Mouse (Mus musculus) hindbrain, postnatal 0 days (tissue): ENCODE results near the gene Hhipl1. TPM values are rescaled to one million over a fixed set of nuclear protein-coding genes. Genes with fewer than 3 reads are reported as not detected.
A peak's percentile ranks its signal among the peaks of the same experiment; 100 is the strongest.

ENCODE experiments used
- ATAC-seq: fragments of 200-750 bp; cut with Nextera tagmentation; 2 replicates; pipeline ENCODE4 v1.8.0; 2017; ENCODE audit warnings: mild to moderate bottlenecking, moderate TSS enrichment, moderate library complexity
- DNase-seq: peaks from one replicate; pipeline ENCODE4 v3.0.0-alpha.2; 2015; ENCODE audit warnings: low spot score
- H3K27ac ChIP-seq: fragments of 300-500 bp; sonication (generic); 2 replicates; pipeline ENCODE4 v1.5.1; 2014; ENCODE audit warnings: mild to moderate bottlenecking
- H3K27me3 ChIP-seq: fragments of 300-500 bp; sonication (generic); 2 replicates; pipeline ENCODE4 v1.6.1; 2014; ENCODE audit warnings: low read length, mixed read lengths; ENCODE audit not compliant: insufficient read depth
- H3K36me3 ChIP-seq: fragments of 300-500 bp; sonication (generic); 2 replicates; pipeline ENCODE4 v1.6.1; 2014; ENCODE audit warnings: low read length, mixed read lengths; ENCODE audit not compliant: insufficient read depth
- H3K4me1 ChIP-seq: fragments of 300-500 bp; sonication (generic); 2 replicates; pipeline ENCODE4 v1.6.1; 2014; ENCODE audit warnings: antibody characterized with exemption, low read length, mixed read lengths; ENCODE audit not compliant: insufficient read depth
- H3K4me2 ChIP-seq: fragments of 300-500 bp; sonication (generic); 2 replicates; pipeline ENCODE4 v1.6.1; 2014; ENCODE audit warnings: low read depth, mild to moderate bottlenecking, low read length, moderate library complexity, mixed read lengths
- H3K4me3 ChIP-seq: fragments of 300-500 bp; sonication (generic); 2 replicates; pipeline ENCODE4 v1.5.1; 2014; ENCODE audit warnings: low read length
- H3K9ac ChIP-seq: fragments of 300-500 bp; sonication (generic); replicated peaks from 2 replicates; pipeline ENCODE4 v1.6.1; 2014; ENCODE audit warnings: mild to moderate bottlenecking, low read length, moderate library complexity, mixed read lengths
- H3K9me3 ChIP-seq: fragments of 300-500 bp; sonication (generic); 2 replicates; pipeline ENCODE4 v1.6.1; 2016; ENCODE audit warnings: low read length, mixed read lengths
- CTCF ChIP-seq: IDR thresholded peaks from 2 replicates; pipeline ENCODE4 v1.5.1; 2016; ENCODE audit warnings: antibody characterized with exemption, control low read depth, low read depth
- WGBS: fragments of 180-500 bp; shearing (Covaris S2); extraction: QIAGEN DNeasy Blood & Tissue Kit; methylation state at CpG from one replicate; pipeline ENCODE4 v1.1.7; 2014; 5-methylcytosine and 5-hydroxymethylcytosine counted together
- polyA plus RNA-seq: library from polyadenylated mRNA; unstranded; fragments of >200 nt; fragmentation: Nextera tagmentation; extraction: Ambion mirVana; gene quantifications from 2 replicates; pipeline ENCODE4 v1.2.1, GENCODE M21; 2015
- total RNA-seq: library from RNA; depleted of rRNA; stranded (reverse); fragments of >200 nt; gene quantifications from 2 replicates; pipeline ENCODE4 v1.2.3, GENCODE M21; 2014

Gene Hhipl1
- total and polyA plus RNA-seq, 2 experiments from 2014 or later, result 3.2 to 10.2 TPM

- DNase-seq, result peak; percentile 57
- TF ChIP-seq CTCF, result no peak
- Histone ChIP-seq H3K27ac (no peak overlapping the region), H3K27me3 (no peaks in the 10 kb centered on the region), H3K4me1 (peaks cover 7% of the 10 kb centered on the region; the same call in 1 of the 2 replicates), H3K4me2 (no peak overlapping the region), H3K9ac (no peak overlapping the region), H3K36me3 (no peaks in the 10 kb centered on the region), H3K9me3 (no peaks in the 10 kb centered on the region), H3K4me3 (no peak overlapping the region)
- 16% methylated on average over 9 of the region's 9 CpGs for WGBS
- peak; percentile 53 for ATAC-seq
These were observed 13.7 kb upstream of the Hhipl1 start for GRCm38 (mm10) chr12:108292419-108292818.

GRCm38 (mm10) chr12:108292957-108293356, 13.1 kb upstream of the Hhipl1 start:
- ATAC-seq (peak; percentile 36), DNase-seq (peak; percentile 85)
- peak; percentile 95 for TF ChIP-seq CTCF
- Histone ChIP-seq H3K9me3 (no peaks in the 10 kb centered on the region), H3K4me3 (no peak overlapping the region), H3K27ac (no peak overlapping the region), H3K9ac (no peak overlapping the region), H3K36me3 (no peaks in the 10 kb centered on the region), H3K4me2 (no peak overlapping the region), H3K27me3 (no peaks in the 10 kb centered on the region), H3K4me1 (peaks cover 7% of the 10 kb centered on the region; the same call in 1 of the 2 replicates)
- 3% methylated on average over 8 of the region's 8 CpGs for WGBS

GRCm38 (mm10) chr12:108294620-108295019, 11.4 kb upstream of the Hhipl1 start:
- Histone ChIP-seq H3K36me3 (no peaks in the 10 kb centered on the region), H3K4me2 (no peak overlapping the region), H3K27me3 (no peaks in the 10 kb centered on the region), H3K9me3 (no peaks in the 10 kb centered on the region), H3K9ac (no peak overlapping the region), H3K4me3 (no peak overlapping the region), H3K4me1 (peaks cover 7% of the 10 kb centered on the region; the same call in 1 of the 2 replicates), H3K27ac (no peak overlapping the region)
- 57% methylated on average over 3 of the region's 3 CpGs for WGBS
- ATAC-seq (peak; percentile 36; the same call in 1 of the 2 replicates), DNase-seq (no peak)
- TF ChIP-seq CTCF, result no peak

GRCm38 (mm10) chr12:108297033-108297432, 9.0 kb upstream of the Hhipl1 start:
- Histone ChIP-seq H3K9me3 (no peaks in the 10 kb centered on the region), H3K27me3 (no peaks in the 10 kb centered on the region), H3K36me3 (no peaks in the 10 kb centered on the region), H3K4me2 (no peak overlapping the region), H3K9ac (no peak overlapping the region), H3K4me3 (no peak overlapping the region), H3K27ac (no peak overlapping the region), H3K4me1 (peaks cover 7% of the 10 kb centered on the region; the same call in 1 of the 2 replicates)
- ATAC-seq, result no peak
- WGBS, result 85% methylated on average over 6 of the region's 6 CpGs
- peak; percentile 54 for DNase-seq
- TF ChIP-seq CTCF, result peak; percentile 50

GRCm38 (mm10) chr12:108301006-108301405, 5.1 kb upstream of the Hhipl1 start:
- ATAC-seq, result no peak
- TF ChIP-seq CTCF, result no peak
- Histone ChIP-seq H3K4me1 (0 out of 2 replicates have a peak, but pooled peaks cover 2% of the 10 kb centered on the region), H3K27me3 (no peaks in the 10 kb centered on the region), H3K9ac (no peak overlapping the region), H3K27ac (no peak overlapping the region), H3K4me3 (no peak overlapping the region), H3K9me3 (no peaks in the 10 kb centered on the region), H3K36me3 (no peaks in the 10 kb centered on the region), H3K4me2 (no peak overlapping the region)
- WGBS, result 67% methylated on average over 6 of the region's 6 CpGs
- DNase-seq, result no peak

- Histone ChIP-seq H3K27ac (no peak overlapping the region), H3K9ac (no peak overlapping the region), H3K9me3 (no peaks in the 10 kb centered on the region), H3K27me3 (no peaks in the 10 kb centered on the region), H3K4me2 (no peak overlapping the region), H3K4me3 (no peak overlapping the region), H3K4me1 (0 out of 2 replicates have a peak, but pooled peaks cover 3% of the 10 kb centered on the region), H3K36me3 (no peaks in the 10 kb centered on the region)
- ATAC-seq (no peak), DNase-seq (no peak)
- WGBS, result 42% methylated on average over 6 of the region's 6 CpGs
- TF ChIP-seq CTCF, result no peak
These were observed 2.2 kb upstream of the Hhipl1 start for GRCm38 (mm10) chr12:108303778-108304365.

GRCm38 (mm10) chr12:108305172-108305571, 898 bp upstream of the Hhipl1 start:
- no peak for DNase-seq
- Histone ChIP-seq H3K36me3 (no peaks in the 10 kb centered on the region), H3K27ac (no peak overlapping the region), H3K4me2 (no peak overlapping the region), H3K4me3 (no peak overlapping the region), H3K27me3 (no peaks in the 10 kb centered on the region), H3K4me1 (0 out of 2 replicates have a peak, but pooled peaks cover 3% of the 10 kb centered on the region), H3K9ac (no peak overlapping the region), H3K9me3 (no peaks in the 10 kb centered on the region)
- no peak for TF ChIP-seq CTCF
- 76% methylated on average over 8 of the region's 8 CpGs for WGBS
- ATAC-seq, result no peak
